Mouse (Mus musculus): Measurements from ENCODE around the gene Ttc7. TPM values are rescaled to one million over a fixed set of nuclear protein-coding genes. Genes with fewer than 3 reads are reported as not detected.

The Ttc7 gene
- polyA plus RNA-seq, 1 experiment from 2014 or later: 11.6 TPM

GRCm38 (mm10) chr17:87364108-87364507 is 81.4 kb downstream of the Ttc7 start:
- no peak for ATAC-seq (ENCODE audit: insufficient number of reproducible peaks, low FRiP score, low TSS enrichment, low read depth)
- no peak overlapping the region for H3K9ac ChIP-seq
- H3K4me2 ChIP-seq: no peak overlapping the region
- peaks cover 3% of the 10 kb centered on the region; the same call in 1 of the 2 replicates for H3K27me3 ChIP-seq
- no peaks in the 10 kb centered on the region for H3K9me3 ChIP-seq
- WGBS: 64% methylated on average over 15 of the region's 15 CpGs
- no peak overlapping the region for H3K4me3 ChIP-seq
- no peak overlapping the region for H3K27ac ChIP-seq
- H3K36me3 ChIP-seq: peaks cover 2% of the 10 kb centered on the region; the same call in 1 of the 2 replicates
- H3K4me1 ChIP-seq: peaks cover 39% of the 10 kb centered on the region

GRCm38 (mm10) chr17:87365268-87365667 is 82.6 kb downstream of the Ttc7 start:
- no peak overlapping the region for H3K4me3 ChIP-seq
- H3K27ac ChIP-seq: no peak overlapping the region
- 73% methylated on average over 8 of the region's 8 CpGs for WGBS
- no peak overlapping the region for H3K9ac ChIP-seq
- peaks cover 42% of the 10 kb centered on the region for H3K4me1 ChIP-seq
- H3K36me3 ChIP-seq: peaks cover 2% of the 10 kb centered on the region; the same call in 1 of the 2 replicates
- H3K4me2 ChIP-seq: no peak overlapping the region
- no peak for ATAC-seq (ENCODE audit: insufficient number of reproducible peaks, low FRiP score, low TSS enrichment, low read depth)
- H3K9me3 ChIP-seq: no peaks in the 10 kb centered on the region
- H3K27me3 ChIP-seq: peaks cover 3% of the 10 kb centered on the region; the same call in 1 of the 2 replicates

- H3K36me3 ChIP-seq: peaks cover 2% of the 10 kb centered on the region; the same call in 1 of the 2 replicates
- H3K4me2 ChIP-seq: no peak overlapping the region
- no peak overlapping the region for H3K9ac ChIP-seq
- ATAC-seq (ENCODE audit: insufficient number of reproducible peaks, low FRiP score, low TSS enrichment, low read depth): no peak
- no peak overlapping the region for H3K27ac ChIP-seq
- H3K4me1 ChIP-seq: peaks cover 33% of the 10 kb centered on the region
- H3K9me3 ChIP-seq: no peaks in the 10 kb centered on the region
- H3K27me3 ChIP-seq: no peaks in the 10 kb centered on the region
- no peak overlapping the region for H3K4me3 ChIP-seq
- 22% methylated on average over 2 of the region's 2 CpGs for WGBS
These were observed 83.8 kb downstream of the Ttc7 start for GRCm38 (mm10) chr17:87366520-87366919.

GRCm38 (mm10) chr17:87367228-87367627 is 84.5 kb downstream of the Ttc7 start:
- Histone ChIP-seq H3K4me2 (no peak overlapping the region), H3K4me1 (peaks cover 31% of the 10 kb centered on the region), H3K27ac (0 out of 2 replicates have a peak overlapping the region, but pooled peaks have one; percentile 9), H3K36me3 (peaks cover 2% of the 10 kb centered on the region; the same call in 1 of the 2 replicates), H3K9me3 (no peaks in the 10 kb centered on the region), H3K27me3 (no peaks in the 10 kb centered on the region), H3K9ac (no peak overlapping the region), H3K4me3 (no peak overlapping the region)
- ATAC-seq (ENCODE audit: insufficient number of reproducible peaks, low FRiP score, low TSS enrichment, low read depth): no peak
- WGBS: 16% methylated on average over 4 of the region's 4 CpGs

- H3K36me3 ChIP-seq: peaks cover 2% of the 10 kb centered on the region; the same call in 1 of the 2 replicates
- no peak overlapping the region for H3K9ac ChIP-seq
- no peaks in the 10 kb centered on the region for H3K27me3 ChIP-seq
- H3K9me3 ChIP-seq: no peaks in the 10 kb centered on the region
- 48% methylated on average over 3 of the region's 3 CpGs for WGBS
- H3K4me3 ChIP-seq: no peak overlapping the region
- ATAC-seq (ENCODE audit: insufficient number of reproducible peaks, low FRiP score, low TSS enrichment, low read depth): no peak
- 0 out of 2 replicates have a peak overlapping the region, but pooled peaks have one; percentile 9 for H3K27ac ChIP-seq
- H3K4me2 ChIP-seq: no peak overlapping the region
- peaks cover 31% of the 10 kb centered on the region for H3K4me1 ChIP-seq
These were observed 85.0 kb downstream of the Ttc7 start for GRCm38 (mm10) chr17:87367640-87368039.

GRCm38 (mm10) chr17:87368481-87368880 is 85.8 kb downstream of the Ttc7 start:
- Histone ChIP-seq H3K9me3 (no peaks in the 10 kb centered on the region), H3K9ac (no peak overlapping the region), H3K4me2 (no peak overlapping the region), H3K4me1 (peaks cover 31% of the 10 kb centered on the region), H3K27ac (no peak overlapping the region), H3K4me3 (no peak overlapping the region), H3K27me3 (no peaks in the 10 kb centered on the region), H3K36me3 (no peaks in the 10 kb centered on the region)
- 80% methylated on average over 10 of the region's 10 CpGs for WGBS
- ATAC-seq (ENCODE audit: insufficient number of reproducible peaks, low FRiP score, low TSS enrichment, low read depth): no peak

GRCm38 (mm10) chr17:87369270-87369759 is 86.6 kb downstream of the Ttc7 start:
- no peak overlapping the region for H3K27ac ChIP-seq
- no peak overlapping the region for H3K4me3 ChIP-seq
- H3K4me2 ChIP-seq: no peak overlapping the region
- WGBS: 62% methylated on average over 18 of the region's 18 CpGs
- H3K36me3 ChIP-seq: no peaks in the 10 kb centered on the region
- H3K9me3 ChIP-seq: no peaks in the 10 kb centered on the region
- no peak for ATAC-seq (ENCODE audit: insufficient number of reproducible peaks, low FRiP score, low TSS enrichment, low read depth)
- no peaks in the 10 kb centered on the region for H3K27me3 ChIP-seq
- H3K9ac ChIP-seq: no peak overlapping the region
- peaks cover 31% of the 10 kb centered on the region for H3K4me1 ChIP-seq

- no peak overlapping the region for H3K4me3 ChIP-seq
- no peaks in the 10 kb centered on the region for H3K36me3 ChIP-seq
- WGBS: 77% methylated on average over 7 of the region's 7 CpGs
- H3K27ac ChIP-seq: no peak overlapping the region
- H3K4me2 ChIP-seq: no peak overlapping the region
- H3K4me1 ChIP-seq: peaks cover 47% of the 10 kb centered on the region
- no peaks in the 10 kb centered on the region for H3K9me3 ChIP-seq
- H3K27me3 ChIP-seq: no peaks in the 10 kb centered on the region
- ATAC-seq (ENCODE audit: insufficient number of reproducible peaks, low FRiP score, low TSS enrichment, low read depth): no peak
- H3K9ac ChIP-seq: no peak overlapping the region
These were observed 89.5 kb downstream of the Ttc7 start for GRCm38 (mm10) chr17:87372189-87372588.

GRCm38 (mm10) chr17:87373327-87373726 is 90.6 kb downstream of the Ttc7 start:
- Histone ChIP-seq H3K4me1 (peaks cover 47% of the 10 kb centered on the region), H3K9ac (no peak overlapping the region), H3K4me2 (no peak overlapping the region), H3K27ac (no peak overlapping the region), H3K36me3 (no peaks in the 10 kb centered on the region), H3K9me3 (no peaks in the 10 kb centered on the region), H3K27me3 (no peaks in the 10 kb centered on the region), H3K4me3 (no peak overlapping the region)
- no peak for ATAC-seq (ENCODE audit: insufficient number of reproducible peaks, low FRiP score, low TSS enrichment, low read depth)
- WGBS: 87% methylated on average over 9 of the region's 9 CpGs

- ATAC-seq (ENCODE audit: insufficient number of reproducible peaks, low FRiP score, low TSS enrichment, low read depth): peak; percentile 61
- H3K9me3 ChIP-seq: no peaks in the 10 kb centered on the region
- no peaks in the 10 kb centered on the region for H3K36me3 ChIP-seq
- no peaks in the 10 kb centered on the region for H3K27me3 ChIP-seq
- no peak overlapping the region for H3K9ac ChIP-seq
- peak overlapping the region; percentile 78 for H3K27ac ChIP-seq
- H3K4me1 ChIP-seq: peaks cover 53% of the 10 kb centered on the region
- no peak overlapping the region for H3K4me2 ChIP-seq
- WGBS: 10% methylated on average over 10 of the region's 10 CpGs
- H3K4me3 ChIP-seq: no peak overlapping the region
These were observed 93.3 kb downstream of the Ttc7 start for GRCm38 (mm10) chr17:87375941-87376511.

- peak; percentile 8; the same call in 1 of the 2 replicates for ATAC-seq (ENCODE audit: insufficient number of reproducible peaks, low FRiP score, low TSS enrichment, low read depth)
- Histone ChIP-seq H3K36me3 (no peaks in the 10 kb centered on the region), H3K4me1 (peaks cover 53% of the 10 kb centered on the region), H3K9ac (no peak overlapping the region), H3K4me2 (no peak overlapping the region), H3K27me3 (no peaks in the 10 kb centered on the region), H3K9me3 (no peaks in the 10 kb centered on the region), H3K27ac (peak overlapping the region; percentile 78), H3K4me3 (no peak overlapping the region)
- WGBS: 80% methylated on average over 6 of the region's 6 CpGs
These were observed 94.3 kb downstream of the Ttc7 start for GRCm38 (mm10) chr17:87376831-87377471.

- H3K4me3 ChIP-seq: no peak overlapping the region
- peaks cover 53% of the 10 kb centered on the region for H3K4me1 ChIP-seq
- no peak overlapping the region for H3K9ac ChIP-seq
- H3K27ac ChIP-seq: peak overlapping the region; percentile 78; the same call in 1 of the 2 replicates
- H3K27me3 ChIP-seq: no peaks in the 10 kb centered on the region
- H3K36me3 ChIP-seq: no peaks in the 10 kb centered on the region
- 55% methylated on average over 6 of the region's 6 CpGs for WGBS
- no peak overlapping the region for H3K4me2 ChIP-seq
- ATAC-seq (ENCODE audit: insufficient number of reproducible peaks, low FRiP score, low TSS enrichment, low read depth): no peak
- no peaks in the 10 kb centered on the region for H3K9me3 ChIP-seq
These were observed 94.8 kb downstream of the Ttc7 start for GRCm38 (mm10) chr17:87377536-87377935.

Measured in limb, embryonic 15.5 days (tissue).